Mouse (Mus musculus) G1E (cell line): ENCODE data around the gene Tymp.

Source experiments
- CTCF ChIP-seq: IDR thresholded peaks from 2 replicates; pipeline ENCODE4 v1.5.1; 2012; ENCODE audit warnings: low read depth, low read length, inconsistent platforms, mixed read lengths
- POLR2AphosphoS5 ChIP-seq: IDR thresholded peaks from 2 replicates; pipeline ENCODE4 v1.6.1; 2012; ENCODE audit warnings: low read depth, low read length, inconsistent platforms; ENCODE audit not compliant: insufficient replicate concordance

DNA sequence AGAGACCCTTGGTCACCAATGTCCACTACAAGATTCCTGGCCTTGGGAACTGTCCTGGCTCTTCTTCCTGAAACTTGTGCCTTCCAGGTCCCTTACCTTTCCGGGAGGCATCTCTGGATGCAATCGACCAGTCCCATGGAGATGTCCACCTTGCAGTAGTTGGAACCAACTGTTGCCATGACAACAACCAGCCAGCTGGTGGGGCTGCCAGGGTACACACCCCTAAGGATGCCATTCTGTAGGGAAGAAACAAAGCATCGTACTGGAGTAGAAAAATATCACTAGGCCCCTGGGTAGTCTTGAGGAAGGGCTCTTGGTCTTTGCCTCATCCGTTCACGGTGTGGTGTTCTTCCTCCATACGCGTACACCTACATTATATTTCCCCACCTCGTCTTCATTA, 47.8 kb upstream of the Tymp start:
- TF ChIP-seq CTCF, result no peak
- TF ChIP-seq POLR2AphosphoS5, result no peak
